Mouse (Mus musculus) thymus, adult 2 months (tissue): Measurements from ENCODE around the gene Bcl7b.

Source experiments
- CTCF ChIP-seq: fragments of 200-500 bp; IDR thresholded peaks from 2 replicates; pipeline ENCODE4 v1.5.1; 2012; ENCODE audit warnings: mild to moderate bottlenecking, control low read depth, low read length, moderate library complexity, borderline replicate concordance; ENCODE audit not compliant: control insufficient read depth, poor library complexity, insufficient read depth; ENCODE audit errors: extremely low read depth
- POLR2A ChIP-seq: fragments of 200-500 bp; IDR thresholded peaks from 2 replicates; pipeline ENCODE4 v1.6.1; 2012; ENCODE audit warnings: mild to moderate bottlenecking, low read length, control low read depth, moderate library complexity; ENCODE audit not compliant: control insufficient read depth, poor library complexity, insufficient read depth; ENCODE audit errors: extremely low read depth

GRCm38 (mm10) chr5:135216871-135217270, 48.8 kb downstream of the Bcl7b start:
- TF ChIP-seq CTCF = no peak
- no peak for TF ChIP-seq POLR2A
